Mouse (Mus musculus) bone marrow, adult 2 months (tissue): ENCODE data around the gene Chrng.

Source experiments
- CTCF ChIP-seq: fragments of 200-500 bp; IDR thresholded peaks from 2 replicates; pipeline ENCODE4 v1.5.1; 2011; ENCODE audit warnings: low read length, control low read depth; ENCODE audit not compliant: control insufficient read depth, insufficient read depth
- POLR2A ChIP-seq: fragments of 200-500 bp; IDR thresholded peaks from 2 replicates; pipeline ENCODE4 v1.6.1; 2011; ENCODE audit warnings: low read depth, mild to moderate bottlenecking, control low read depth, low read length, borderline replicate concordance; ENCODE audit not compliant: control insufficient read depth

GRCm38 (mm10) chr1:87214748-87215147, 10.3 kb downstream of the Chrng start:
- no peak for TF ChIP-seq CTCF
- TF ChIP-seq POLR2A: no peak
